Mouse (Mus musculus): ENCODE data around the gene Edar.

The Edar gene

DNA sequence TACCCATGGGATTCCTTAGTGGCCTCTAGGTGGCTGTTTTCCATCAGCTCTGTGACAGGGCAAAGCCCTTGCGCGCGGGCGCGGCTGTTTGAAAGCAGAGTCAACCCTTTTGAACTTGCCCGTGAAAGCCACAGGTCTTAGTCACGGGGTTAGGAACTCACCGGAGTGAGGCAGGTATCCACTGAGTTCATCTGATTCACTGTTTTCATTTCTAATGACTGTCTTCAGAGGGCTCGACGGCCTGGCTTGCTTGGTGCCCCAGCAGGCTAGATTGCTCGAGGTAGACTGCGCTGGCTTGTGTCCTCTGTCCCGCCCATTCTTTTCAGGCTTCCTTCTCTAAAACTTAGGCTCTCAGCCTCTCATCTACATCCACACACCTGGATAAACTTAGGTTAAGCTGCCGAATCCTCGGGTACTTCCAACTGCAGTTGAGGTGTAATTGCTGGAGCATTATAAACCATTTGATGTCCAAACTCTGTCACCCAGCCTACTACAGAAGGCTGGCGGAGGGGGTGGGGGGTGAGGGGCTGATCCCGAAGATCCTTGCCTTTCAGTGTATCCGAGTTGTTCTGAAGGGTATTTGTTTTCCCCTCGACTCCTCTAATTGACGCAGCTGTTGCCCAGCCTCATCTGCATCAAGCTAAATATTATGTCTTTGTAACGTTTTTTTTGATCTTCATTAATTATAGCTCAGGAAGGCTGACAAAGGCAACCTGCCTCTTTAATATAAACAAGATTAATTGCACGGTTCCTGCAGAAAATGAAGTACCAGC, 24.0 kb downstream of the Edar start:
- DNase-seq (ENCODE audit: low spot score in 2 of 2) = no peak

DNA sequence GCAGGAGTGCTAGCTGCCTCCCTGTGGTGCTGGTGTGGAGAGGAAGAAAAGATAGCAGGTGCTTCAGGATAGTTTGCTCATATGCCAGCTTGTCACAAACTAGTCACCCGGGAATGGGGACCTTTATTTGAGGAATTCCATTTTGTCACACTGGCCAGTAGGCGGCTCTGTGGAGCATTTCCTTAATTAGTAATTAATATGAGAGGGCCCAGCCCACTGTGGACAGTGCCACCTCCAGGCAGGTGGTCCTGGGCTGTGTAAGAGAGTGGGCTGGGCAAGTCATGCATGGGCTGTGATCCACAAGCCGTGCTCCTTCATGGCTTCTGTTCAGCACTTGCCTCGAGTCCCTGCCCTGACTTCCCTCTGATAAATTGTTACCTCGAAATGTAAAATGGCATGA, 26.7 kb downstream of the Edar start:
- DNase-seq (ENCODE audit: low spot score in 2 of 2) = no peak

DNA sequence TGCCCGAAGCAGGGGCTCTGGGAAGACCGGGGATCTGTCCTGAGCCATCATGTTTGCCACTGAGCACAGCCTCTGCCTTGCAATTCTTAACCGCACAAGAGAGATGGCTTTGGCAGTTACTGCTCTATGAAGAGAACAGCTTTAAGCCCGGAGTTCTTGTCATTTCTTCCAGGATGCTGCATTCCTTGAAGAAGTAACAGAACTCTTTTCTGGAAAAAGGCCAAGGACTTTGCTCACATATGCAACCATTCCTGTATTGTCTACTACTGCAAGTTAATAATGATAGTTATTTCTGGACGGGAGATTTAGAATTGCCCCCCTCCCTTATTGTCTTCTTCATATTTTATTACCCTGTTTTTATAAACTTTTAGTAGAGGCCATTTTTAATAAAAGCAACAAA, 30.8 kb downstream of the Edar start:
- DNase-seq (ENCODE audit: low spot score in 2 of 2) = no peak

DNA sequence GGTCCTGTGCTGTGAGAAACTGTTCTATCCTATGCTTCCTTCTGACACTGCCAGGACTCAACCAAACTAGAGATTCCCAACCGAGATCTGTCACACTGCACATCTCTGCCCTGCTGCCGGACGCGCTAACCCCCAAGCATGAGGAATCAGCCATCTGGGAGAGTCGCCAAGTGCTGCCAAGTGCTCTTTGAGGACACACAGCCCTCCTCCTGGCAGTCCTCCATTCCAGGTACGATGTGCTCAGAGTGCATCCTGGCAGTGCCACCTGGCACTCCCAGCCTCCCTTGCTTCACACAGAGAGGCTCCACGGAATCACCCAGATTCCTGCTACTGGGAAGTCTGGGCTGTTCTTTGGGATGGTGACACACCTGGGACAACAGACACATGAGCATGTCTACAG, 31.3 kb downstream of the Edar start:
- DNase-seq (ENCODE audit: low spot score in 2 of 2) = no peak

DNA sequence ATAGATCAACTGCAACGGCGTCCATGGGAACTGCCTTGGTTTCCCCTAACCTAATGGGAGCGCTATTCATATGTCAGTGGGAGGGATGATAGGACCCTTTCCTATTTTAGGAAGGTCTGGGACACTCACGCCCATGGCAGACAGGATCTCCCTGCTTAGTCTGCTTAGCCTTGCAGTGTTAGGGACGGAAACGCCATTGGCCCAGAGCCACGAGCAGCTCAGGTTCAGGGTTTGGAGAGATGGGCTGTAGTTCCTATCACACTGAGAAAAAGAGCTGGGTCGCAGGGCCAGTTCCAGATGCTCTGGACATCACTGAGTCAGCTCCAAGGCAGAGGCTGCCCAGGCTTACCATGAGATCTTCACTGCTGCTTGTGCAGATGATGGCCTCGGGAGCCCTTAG, 32.5 kb downstream of the Edar start:
- DNase-seq (ENCODE audit: low spot score in 2 of 2) = no peak

DNA sequence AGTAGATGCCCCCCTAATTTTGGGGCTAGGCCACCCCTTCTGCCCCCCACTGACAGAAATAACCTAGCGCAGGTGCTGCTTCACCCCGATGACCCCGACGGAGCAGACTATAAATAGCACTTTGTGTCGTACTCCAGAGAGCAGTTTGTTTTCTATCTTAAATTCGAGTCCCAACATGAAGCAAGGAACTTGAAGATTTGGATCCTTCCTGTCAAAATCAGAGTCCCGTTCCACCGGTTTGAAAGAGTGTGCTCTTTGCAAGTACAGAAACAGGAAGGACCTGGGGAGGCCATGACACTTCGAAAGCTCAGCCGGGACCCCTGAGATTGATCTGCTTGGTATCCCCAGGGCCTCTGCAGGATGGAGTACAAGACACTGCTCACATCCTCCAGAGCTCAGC, 33.8 kb downstream of the Edar start:
- DNase-seq (ENCODE audit: low spot score in 2 of 2) = no peak

DNA sequence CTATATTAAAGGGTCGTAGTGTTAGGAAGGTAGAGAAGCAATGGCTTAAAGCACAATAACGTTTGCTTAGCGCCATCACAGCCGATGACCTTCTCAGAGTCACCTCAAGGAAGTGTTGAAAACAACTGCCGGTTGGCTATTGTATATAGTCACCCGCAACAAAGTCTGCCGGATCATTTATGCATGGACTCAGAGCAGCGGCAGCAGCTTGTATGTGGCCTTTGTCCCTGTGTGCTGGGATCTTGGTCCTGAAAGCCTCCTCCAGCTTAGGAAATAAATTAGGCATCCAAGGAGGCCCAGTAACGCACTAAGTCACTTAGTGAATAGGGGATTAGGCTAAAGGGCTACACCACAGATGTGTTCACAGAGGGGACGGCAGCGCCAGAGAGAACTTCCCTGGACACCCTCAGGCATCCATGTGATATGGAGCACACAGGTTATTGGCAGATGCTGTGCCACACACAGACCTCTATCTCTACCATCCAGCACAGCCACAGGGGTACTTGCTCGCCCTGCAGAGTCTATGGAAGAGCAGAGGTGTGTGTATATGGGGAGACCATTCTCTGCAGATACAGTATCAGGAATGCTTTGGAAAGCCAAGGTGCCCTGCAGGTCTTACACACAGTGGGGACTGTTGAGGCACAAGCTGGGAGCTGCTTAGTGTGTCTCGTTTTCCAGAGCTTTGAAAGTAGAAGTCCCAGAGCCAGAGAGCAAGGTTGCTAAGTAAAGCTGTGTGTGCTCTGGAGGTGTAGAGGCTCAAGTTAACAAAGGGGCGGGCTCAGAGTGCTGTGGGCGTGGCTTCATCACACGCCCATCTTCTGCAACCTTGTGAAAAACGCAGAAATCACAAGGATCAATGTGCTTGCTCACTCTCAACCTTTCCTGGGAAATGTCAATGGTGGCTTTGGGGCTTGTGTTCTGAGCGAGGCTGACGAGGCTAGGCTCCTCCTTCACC, 34.7 kb downstream of the Edar start:
- no peak for DNase-seq (ENCODE audit: low spot score in 2 of 2)

DNA sequence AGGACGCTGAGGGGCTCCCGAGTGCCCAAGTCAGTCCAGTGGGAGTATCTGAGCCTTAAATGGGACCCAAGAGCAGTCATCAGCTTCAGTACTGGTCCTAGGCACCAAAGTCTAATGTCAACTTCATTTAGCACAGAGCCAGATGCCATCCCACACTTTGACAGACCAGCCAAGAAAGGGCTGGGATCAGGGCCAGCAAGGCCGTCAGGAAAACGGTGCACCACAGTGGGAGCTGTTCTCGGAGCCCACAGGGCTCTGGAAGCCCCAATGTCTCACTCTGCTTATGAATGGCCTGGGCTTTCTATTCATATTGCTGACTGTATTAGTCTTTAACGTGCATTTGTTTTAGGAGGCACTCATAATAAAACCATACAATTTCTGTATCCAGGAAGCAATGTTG, 36.2 kb downstream of the Edar start:
- DNase-seq (ENCODE audit: low spot score in 2 of 2) = no peak

DNA sequence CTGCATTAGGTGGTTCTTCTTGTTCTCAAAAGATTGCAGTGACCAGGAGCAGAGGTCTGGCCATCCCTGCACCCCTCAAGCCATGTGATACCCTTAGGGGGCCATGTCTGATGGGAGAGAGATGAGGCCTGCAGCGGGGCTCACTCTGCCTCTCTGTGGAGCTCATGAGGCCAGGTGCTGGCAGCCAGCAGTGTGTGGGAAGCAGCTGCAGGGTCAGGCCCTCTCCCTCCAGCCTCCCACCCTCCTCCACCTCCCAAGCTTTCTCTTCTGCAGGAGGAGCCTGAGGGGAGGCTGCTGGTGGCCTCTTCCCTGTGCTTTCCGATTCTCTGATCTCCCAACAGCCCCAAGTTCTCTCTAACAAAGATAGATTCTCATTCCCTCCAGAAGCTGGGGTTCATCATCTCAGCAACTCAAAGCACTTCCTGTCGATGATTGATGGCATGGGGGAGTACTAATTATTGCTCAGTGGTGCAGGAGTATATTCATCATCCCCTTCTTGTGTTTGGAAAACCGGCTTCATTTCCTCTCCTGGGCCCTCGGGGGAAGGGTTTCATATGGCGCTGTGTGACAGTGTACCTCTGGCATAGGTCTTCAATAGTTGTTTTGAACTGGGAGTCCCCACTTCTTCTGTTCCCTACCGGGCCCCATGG, 38.9 kb downstream of the Edar start:
- DNase-seq (ENCODE audit: low spot score in 2 of 2) = no peak

DNA sequence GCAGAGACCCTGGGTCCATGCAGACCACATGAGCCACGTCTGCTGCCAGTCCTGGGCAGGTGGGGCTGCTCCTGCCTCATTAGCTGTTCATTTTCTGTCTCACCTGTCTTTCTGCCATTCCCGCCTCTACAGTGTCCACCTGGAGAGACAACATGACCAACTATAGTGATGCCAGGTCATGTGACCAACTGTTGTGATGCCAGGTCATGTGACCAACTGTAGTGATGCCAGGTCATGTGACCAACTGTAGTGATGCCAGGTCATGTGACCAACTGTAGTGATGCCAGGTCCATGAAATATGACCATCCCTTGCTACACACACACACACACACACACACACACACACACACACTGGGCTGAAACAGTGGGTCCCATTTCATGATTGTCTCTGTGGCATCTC, 41.9 kb downstream of the Edar start:
- no peak for DNase-seq (ENCODE audit: low spot score in 2 of 2)

DNA sequence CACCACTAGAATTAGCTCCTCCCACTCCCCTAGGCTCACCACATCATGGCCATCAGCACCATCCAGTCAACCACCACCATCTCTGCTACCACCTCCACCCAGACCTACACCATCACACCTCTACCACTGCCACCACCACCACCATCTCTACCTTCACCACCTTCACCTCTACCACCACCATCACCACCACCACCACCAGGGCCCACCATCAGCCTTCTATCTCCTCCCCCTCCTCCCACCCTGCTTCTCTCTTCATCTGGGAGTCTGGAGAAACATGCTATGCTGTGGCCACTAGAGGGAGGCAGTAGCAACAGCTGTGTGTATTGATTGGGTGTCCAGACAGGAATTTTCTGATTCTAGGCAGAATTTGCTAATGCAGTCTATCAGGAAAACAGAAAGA, 47.9 kb downstream of the Edar start:
- DNase-seq (ENCODE audit: low spot score in 2 of 2) = peak in 1 of 2 experiments; percentile 37

DNA sequence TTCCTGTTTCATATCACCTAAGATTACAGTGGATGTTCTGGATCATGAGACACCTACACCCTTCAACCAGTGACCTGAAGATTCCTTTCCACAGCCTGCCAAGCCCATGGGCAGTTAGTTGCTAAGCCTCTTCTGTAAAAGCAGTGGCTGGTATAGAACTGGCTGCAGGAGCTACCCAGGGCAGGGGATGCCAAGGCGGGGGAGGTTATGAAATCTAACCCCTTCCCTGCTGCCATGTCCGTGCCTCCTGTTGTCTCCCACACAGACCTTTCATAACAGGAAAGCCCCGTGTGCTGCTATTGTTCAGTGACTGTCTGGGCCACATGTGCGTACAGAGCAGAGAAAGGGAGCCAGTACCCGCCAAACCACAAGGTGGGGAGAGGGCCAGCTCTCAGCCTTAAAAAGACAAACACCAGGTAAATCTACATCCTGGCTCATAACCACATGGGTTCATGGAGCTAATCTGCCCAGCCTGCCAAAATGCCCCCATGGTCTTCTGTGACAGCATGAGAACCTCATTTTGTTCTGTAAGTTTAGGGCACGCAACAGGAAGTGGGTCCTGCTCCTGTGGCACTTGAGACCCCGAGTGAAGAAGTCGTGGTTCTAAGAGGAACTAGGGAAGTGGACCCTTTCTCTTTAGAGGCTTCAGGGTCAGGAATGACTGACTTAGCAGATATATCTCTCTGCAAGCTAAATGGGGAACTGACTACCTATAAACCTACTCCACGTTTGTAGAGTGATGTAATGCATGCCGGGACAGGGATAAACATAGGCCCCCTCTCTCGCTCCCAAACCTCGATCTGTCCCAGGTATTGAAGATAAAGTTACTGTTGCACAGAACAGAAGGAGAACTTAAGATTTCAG, 50.4 kb downstream of the Edar start:
- DNase-seq (ENCODE audit: low spot score in 2 of 2) = no peak

DNA sequence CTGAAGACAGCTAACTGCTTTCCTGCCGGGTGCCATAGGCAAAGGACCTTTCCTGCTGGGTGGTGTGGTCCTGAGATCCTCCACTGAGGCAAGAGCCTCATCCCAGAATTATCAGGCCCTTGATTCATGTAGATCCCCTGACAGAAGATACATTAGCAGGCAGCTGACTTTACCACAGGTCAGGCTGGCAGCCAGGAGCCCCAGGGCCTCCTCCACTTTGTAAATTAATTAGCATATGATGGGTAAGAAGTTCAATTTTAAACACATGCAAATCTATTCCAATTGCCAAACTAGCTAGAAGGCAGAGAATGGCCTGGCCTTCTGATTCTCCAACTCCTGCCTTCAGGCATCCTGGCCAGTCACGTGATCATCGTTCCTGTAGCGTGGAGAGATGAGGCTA, 56.2 kb downstream of the Edar start:
- DNase-seq (ENCODE audit: low spot score in 2 of 2) = no peak

DNA sequence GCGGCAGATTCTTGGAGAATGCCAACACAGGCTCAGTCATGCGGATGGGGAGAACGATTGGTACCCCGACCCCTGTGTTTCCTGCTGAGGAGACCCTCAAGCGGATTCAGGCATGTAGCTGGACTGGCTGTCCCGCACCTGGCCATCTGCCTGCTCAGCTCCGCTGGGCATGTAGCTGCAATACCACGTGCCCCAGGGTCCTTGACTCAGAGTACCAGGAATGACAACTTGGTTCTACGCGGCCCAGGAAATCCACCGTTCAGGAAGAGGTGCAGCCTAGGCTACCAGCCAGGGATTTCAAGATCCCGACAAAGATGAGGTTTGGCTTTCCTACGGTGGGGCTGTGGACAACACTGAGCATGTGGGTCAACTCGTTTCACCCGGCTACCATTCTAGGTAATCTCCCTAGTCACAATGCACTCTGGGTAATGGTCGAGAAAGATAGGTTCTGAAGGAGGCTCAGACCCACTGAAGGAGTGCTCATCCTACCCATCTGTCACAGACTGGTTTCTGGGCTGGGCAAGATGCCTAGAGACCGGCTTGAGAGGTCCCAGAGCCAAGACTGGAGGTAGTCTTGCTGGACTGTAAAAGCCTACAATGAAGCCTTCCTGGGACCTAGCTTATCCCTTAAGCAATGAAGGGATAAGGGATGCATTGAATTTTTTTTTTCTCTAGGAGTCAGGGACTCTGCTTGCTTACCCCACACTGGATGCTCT, 56.8 kb downstream of the Edar start:
- no peak for DNase-seq (ENCODE audit: low spot score in 2 of 2)

DNA sequence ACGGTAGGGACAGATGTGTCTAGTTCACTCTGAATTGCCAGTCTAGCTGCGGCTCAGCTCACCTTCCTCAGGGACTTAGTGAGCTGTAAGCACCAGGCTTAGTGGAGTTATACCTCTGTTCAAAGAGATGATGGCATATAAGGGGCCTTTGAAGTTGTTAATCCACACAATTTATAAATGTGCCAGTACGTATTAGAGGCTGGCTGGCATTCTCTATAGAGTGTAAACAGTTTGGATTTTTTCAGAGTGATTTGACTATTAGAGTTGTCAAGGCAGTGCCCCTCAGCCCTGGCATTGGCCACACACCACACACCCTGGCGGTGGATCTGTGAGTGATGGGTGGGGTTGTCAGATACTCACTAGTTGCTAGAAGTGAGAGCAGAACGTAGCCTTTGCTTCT, 58.9 kb downstream of the Edar start:
- DNase-seq (ENCODE audit: low spot score in 2 of 2) = no peak

DNA sequence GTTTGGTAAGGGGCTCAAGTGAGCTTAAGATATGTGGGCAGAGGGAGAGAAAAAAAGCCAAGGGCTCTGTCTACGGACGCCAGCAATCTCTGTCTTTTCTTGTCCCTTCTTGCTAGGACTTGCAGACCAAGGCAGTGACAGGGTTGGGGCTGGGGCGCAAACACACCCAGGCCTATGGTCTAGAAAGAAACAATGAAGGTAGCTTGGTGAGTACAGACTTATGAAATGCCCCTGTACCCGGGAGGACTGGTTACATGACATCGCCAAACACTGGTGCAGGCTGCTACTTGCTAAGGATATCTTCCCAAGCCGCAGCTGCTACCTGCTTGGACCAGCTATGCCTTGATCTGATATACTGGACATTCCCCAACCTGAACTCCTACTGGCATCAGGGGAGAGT, 60.9 kb downstream of the Edar start:
- no peak for DNase-seq (ENCODE audit: low spot score in 2 of 2)

DNA sequence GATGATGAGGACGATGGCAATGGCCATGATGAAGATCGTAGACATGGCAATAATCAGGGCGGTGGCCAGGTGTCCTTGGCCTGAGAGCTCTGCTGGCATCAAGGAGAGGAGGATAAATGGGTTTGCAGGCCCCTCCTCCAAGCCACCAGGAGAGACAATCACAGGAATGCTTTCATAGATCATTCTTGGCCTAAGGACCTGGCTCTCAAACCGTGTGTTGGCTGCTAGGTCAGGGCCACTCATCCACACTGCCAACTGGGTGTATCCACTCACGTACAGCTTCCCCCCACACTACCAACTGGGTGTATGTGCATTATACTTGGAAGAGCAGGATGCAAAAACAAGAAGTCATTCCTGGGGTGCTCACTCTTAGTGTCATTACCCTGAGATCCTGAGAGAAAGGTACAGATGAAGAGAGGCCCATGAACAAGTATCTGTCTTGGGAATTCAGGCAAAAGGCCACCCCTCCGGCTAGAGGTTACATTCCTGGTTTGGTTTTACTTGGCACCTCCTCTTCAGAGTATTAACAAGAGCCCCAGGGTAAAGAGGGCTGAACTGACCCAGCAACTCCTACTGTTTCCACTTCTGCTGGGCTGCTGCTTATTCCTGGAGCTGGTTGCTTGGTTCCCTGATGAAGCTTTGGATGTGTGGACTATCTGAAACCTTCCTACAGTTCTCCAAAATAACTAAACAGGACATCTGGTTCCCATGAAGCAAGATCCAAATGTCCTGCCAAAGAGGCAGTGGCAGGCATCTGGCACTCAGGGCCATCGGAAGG, 64.8 kb downstream of the Edar start:
- no peak for DNase-seq (ENCODE audit: low spot score in 2 of 2)

DNA sequence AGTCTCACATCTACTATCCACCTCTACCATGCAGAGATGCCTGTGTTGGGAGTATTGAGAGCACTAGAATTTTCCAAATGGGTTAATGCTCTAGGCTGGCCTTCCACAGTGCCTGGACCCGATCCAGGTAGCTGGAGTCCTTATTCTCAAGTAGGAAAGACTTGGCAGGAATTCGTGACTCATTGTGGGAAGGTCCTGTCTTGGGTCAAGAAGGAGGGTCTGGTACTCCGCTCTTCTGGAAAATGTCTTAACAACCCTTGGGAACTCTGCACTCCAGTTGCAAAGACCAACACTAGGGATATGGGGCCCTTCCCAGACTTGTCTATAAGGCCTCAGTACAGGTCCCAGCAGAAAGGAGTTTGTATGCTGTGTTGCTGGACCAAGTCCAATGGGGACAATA, 66.6 kb downstream of the Edar start:
- no peak for DNase-seq (ENCODE audit: low spot score in 2 of 2)

DNA sequence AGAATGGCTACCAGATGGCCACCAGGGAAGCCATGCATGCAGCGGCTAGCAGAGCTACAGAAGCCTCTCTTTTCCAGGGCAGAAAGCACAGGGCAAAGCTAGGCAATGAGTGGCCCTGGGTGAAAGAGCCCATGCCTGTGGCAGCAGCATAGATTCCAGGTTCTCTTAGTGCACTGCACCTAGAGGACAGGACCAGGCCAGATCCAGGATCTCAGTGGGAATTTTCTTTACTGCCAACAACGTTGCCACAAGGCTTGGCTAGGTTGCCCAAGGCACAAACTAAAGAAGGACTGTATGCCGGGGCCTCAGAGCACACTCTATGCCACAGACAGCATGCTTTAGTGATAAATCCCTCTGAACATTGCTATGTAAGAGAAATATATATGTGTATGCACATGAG, 69.1 kb downstream of the Edar start:
- no peak for DNase-seq (ENCODE audit: low spot score in 2 of 2)

DNA sequence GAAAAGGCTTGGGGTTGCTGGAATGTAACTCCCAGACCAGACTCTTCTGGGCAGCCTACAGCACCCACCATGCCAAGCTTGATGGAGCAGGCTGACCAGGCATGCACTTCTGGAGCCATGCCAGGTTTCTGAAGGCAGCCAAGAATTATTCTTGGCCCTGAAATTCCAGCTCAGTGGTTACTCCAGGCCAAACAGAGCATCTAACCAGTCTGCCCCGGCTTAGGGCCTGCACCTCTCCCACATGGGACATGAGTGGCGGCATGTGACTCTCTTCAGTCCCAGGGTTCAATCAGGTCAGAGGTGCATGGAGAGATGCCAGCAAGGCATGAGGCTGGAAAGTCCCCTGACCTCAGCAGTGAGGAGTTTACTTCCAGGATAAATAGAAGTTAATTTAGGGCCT, 70.7 kb downstream of the Edar start:
- DNase-seq (ENCODE audit: low spot score in 2 of 2) = no peak
